ENCODE assay signal across 8 mouse cellular contexts in genomic region chr13:95375554-95375914, GRCm38 (mm10). TPM values are rescaled to one million over a fixed set of nuclear protein-coding genes. Genes with fewer than 3 reads are reported as not detected.
DNase-seq lines count a peak whose midpoint lies in the region; ATAC-seq and TF ChIP-seq lines count a peak whose summit lies in the region.

No protein-coding gene starts in this region.

- H3K27ac ChIP-seq in heart, embryonic 16.5 days (ENCODE audit: low read length), result peak overlapping the region; percentile 34
- peak overlapping the region; percentile 80 for H3K27ac ChIP-seq in bone marrow macrophage, adult 2 months (ENCODE audit: insufficient read depth, low read depth, low read length)
- H3K27ac ChIP-seq in hindbrain, embryonic 15.5 days (replicated peaks), result peak overlapping the region; percentile 74
- H3K27ac ChIP-seq in midbrain, embryonic 13.5 days, result peak overlapping the region; percentile 66

- H3K4me1 ChIP-seq in heart, embryonic 16.5 days (ENCODE audit: control insufficient read depth, insufficient read depth, low read length), result peaks cover 14% of the 10 kb centered on the region
- H3K4me1 ChIP-seq in bone marrow macrophage, adult 2 months (ENCODE audit: control insufficient read depth, insufficient read depth, low read length), result peaks cover 11% of the 10 kb centered on the region
- peaks cover 19% of the 10 kb centered on the region for H3K4me1 ChIP-seq in hindbrain, embryonic 15.5 days (replicated peaks)
- peaks cover 25% of the 10 kb centered on the region for H3K4me1 ChIP-seq in midbrain, embryonic 13.5 days (replicated peaks)

- no peak for TF ChIP-seq CTCF in bone marrow macrophage, adult 2 months (IDR thresholded peaks at IDR 0.05; ENCODE audit: low read depth, low read length)

- H3K27me3 ChIP-seq in heart, embryonic 16.5 days (ENCODE audit: control insufficient read depth, insufficient read depth, low read length), result no peaks in the 10 kb centered on the region
- no peaks in the 10 kb centered on the region for H3K27me3 ChIP-seq in hindbrain, embryonic 15.5 days
- no peaks in the 10 kb centered on the region for H3K27me3 ChIP-seq in midbrain, embryonic 13.5 days

- no peaks in the 10 kb centered on the region for H3K9me3 ChIP-seq in heart, embryonic 16.5 days (replicated peaks; ENCODE audit: control insufficient read depth, low read length)
- H3K9me3 ChIP-seq in hindbrain, embryonic 15.5 days, result no peaks in the 10 kb centered on the region
- H3K9me3 ChIP-seq in midbrain, embryonic 13.5 days, result no peaks in the 10 kb centered on the region

- peak overlapping the region; percentile 64 for H3K4me2 ChIP-seq in heart, embryonic 16.5 days (ENCODE audit: low read depth, low read length)
- peak overlapping the region; percentile 92 for H3K4me2 ChIP-seq in hindbrain, embryonic 15.5 days
- peak overlapping the region; percentile 46 for H3K4me2 ChIP-seq in midbrain, embryonic 13.5 days (replicated peaks)

- DNase-seq in heart, adult 18-20 months, result no peak
- DNase-seq in left cerebral cortex, adult 8-10 months (ENCODE audit: low spot score in 2 of 2), result no peak
- no peak for DNase-seq in ovary, adult 18-20 months (ENCODE audit: low spot score)
- DNase-seq in spleen, adult 18-20 months, result no peak

- TF ChIP-seq POLR2A in bone marrow macrophage, adult 2 months (IDR thresholded peaks at IDR 0.05; ENCODE audit: borderline replicate concordance, low read depth, low read length), result no peak

- 26% methylated on average over 6 of the region's 6 CpGs for WGBS in heart, embryonic 16.5 days
- 22% methylated on average over 6 of the region's 6 CpGs for WGBS in hindbrain, embryonic 15.5 days
- WGBS in midbrain, embryonic 13.5 days, result 30% methylated on average over 6 of the region's 6 CpGs

- peak overlapping the region; percentile 93 for H3K9ac ChIP-seq in heart, embryonic 16.5 days (ENCODE audit: low read length)
- peak overlapping the region; percentile 92 for H3K9ac ChIP-seq in hindbrain, embryonic 15.5 days
- peak overlapping the region; percentile 98 for H3K9ac ChIP-seq in midbrain, embryonic 13.5 days (replicated peaks)

- ATAC-seq in heart, embryonic 16.5 days (replicated peaks; ENCODE audit: extremely low read depth, insufficient read depth, low FRiP score), result no peak
- ATAC-seq in hindbrain, embryonic 15.5 days (ENCODE audit: low FRiP score, low read depth), result peak; percentile 54
- ATAC-seq in midbrain, embryonic 13.5 days, result peak; percentile 59

- peak overlapping the region; percentile 79 for H3K4me3 ChIP-seq in heart, embryonic 16.5 days (ENCODE audit: low read length)
- peak overlapping the region; percentile 74 for H3K4me3 ChIP-seq in bone marrow macrophage, adult 2 months (ENCODE audit: insufficient read depth, low read length)
- H3K4me3 ChIP-seq in hindbrain, embryonic 15.5 days, result peak overlapping the region; percentile 78
- H3K4me3 ChIP-seq in midbrain, embryonic 13.5 days (replicated peaks), result peak overlapping the region; percentile 100

- H3K36me3 ChIP-seq in heart, embryonic 16.5 days (ENCODE audit: control insufficient read depth, insufficient read depth), result peaks cover 2% of the 10 kb centered on the region
- H3K36me3 ChIP-seq in hindbrain, embryonic 15.5 days, result peaks cover 6% of the 10 kb centered on the region
- peaks cover 6% of the 10 kb centered on the region for H3K36me3 ChIP-seq in midbrain, embryonic 13.5 days

RNA-seq across cellular contexts. Expression of gene Aggf1, which starts 0.4 kb away (rescaled TPM):
- polyA plus RNA-seq in heart, embryonic 16.5 days (2015; fragmentation: Nextera tagmentation; extraction: Ambion mirVana), result 23.1 and 24.0 TPM in 2 replicates
- total RNA-seq in heart, adult 18-20 months (2021), result 10 to 100 TPM; 23.2 to 24.2 TPM
- 37.5 and 38.1 TPM in 2 replicates for polyA plus RNA-seq in bone marrow macrophage, adult 2 months (2012; ENCODE audit: insufficient read depth, insufficient read length, missing spikeins)
- polyA plus RNA-seq in hindbrain, embryonic 15.5 days (2015; fragmentation: Nextera tagmentation; extraction: Ambion mirVana), result 36.4 and 38.3 TPM in 2 replicates
- 41.6 and 45.1 TPM in 2 replicates for polyA plus RNA-seq in midbrain, embryonic 13.5 days (2015; fragmentation: Nextera tagmentation; extraction: Ambion mirVana)
- total RNA-seq in left cerebral cortex, adult 8-10 months (2022), result 10 to 100 TPM; 46.3 to 49.9 (median 48.2) TPM

RNA-seq across cellular contexts. Expression of gene Zbed3, which starts 52.1 kb away (rescaled TPM):
- 50.3 and 53.2 TPM in 2 replicates for polyA plus RNA-seq in heart, embryonic 16.5 days (2015; fragmentation: Nextera tagmentation; extraction: Ambion mirVana)
- total RNA-seq in heart, adult 18-20 months (2021), result 10 to 100 TPM; 13.0 to 13.5 TPM
- 9.9 and 10.9 TPM in 2 replicates for polyA plus RNA-seq in bone marrow macrophage, adult 2 months (2012; ENCODE audit: insufficient read depth, insufficient read length, missing spikeins)
- 35.6 and 39.3 TPM in 2 replicates for polyA plus RNA-seq in hindbrain, embryonic 15.5 days (2015; fragmentation: Nextera tagmentation; extraction: Ambion mirVana)
- polyA plus RNA-seq in midbrain, embryonic 13.5 days (2015; fragmentation: Nextera tagmentation; extraction: Ambion mirVana), result 46.4 and 48.8 TPM in 2 replicates
- total RNA-seq in left cerebral cortex, adult 8-10 months (2022), result 10 to 100 TPM; 14.1 to 18.4 (median 16.1) TPM
